Mouse (Mus musculus): ENCODE measurements around the gene Ankrd1. TPM values are rescaled to one million over a fixed set of nuclear protein-coding genes. Genes with fewer than 3 reads are reported as not detected.

Gene Ankrd1
- 0.21 and 0.32 TPM in 2 replicates for polyA plus RNA-seq (2012; rRNA removed)

DNA sequence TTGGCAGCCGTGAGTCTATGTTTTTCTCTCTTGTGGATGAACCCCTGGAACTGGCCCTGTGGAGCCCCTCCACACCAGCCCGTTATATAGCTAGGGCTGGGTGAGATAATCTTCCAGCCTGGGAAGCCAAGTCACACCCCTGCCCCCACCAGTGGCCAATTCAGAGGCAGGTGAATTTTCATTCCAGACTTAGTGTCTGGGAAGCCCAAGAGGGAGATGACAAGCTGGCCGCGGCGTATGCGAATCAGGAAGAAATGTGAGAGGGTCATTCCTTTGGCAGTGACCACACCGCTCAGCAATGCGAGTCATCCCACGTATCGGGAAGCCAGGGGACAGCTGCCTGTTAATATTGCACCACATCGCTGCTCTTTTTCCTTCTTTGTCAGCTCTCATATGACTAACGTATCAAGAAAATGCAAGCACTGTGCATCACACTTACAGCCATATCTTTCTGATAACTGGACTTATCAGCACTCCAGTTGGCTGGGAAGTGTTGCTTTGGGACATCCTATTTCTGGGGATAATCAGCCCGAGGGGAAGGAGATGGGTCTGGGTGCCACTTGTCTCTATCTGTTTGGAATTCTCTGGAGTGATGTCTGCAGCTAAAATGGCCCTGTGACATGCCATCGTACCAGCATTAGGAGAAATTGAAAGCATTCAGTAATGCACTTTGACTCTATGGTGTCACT, at the start of gene Ankrd1:
Ankrd1 (minus strand) TSS at position 317 of the 689 bp plus-strand sequence.

DNA sequence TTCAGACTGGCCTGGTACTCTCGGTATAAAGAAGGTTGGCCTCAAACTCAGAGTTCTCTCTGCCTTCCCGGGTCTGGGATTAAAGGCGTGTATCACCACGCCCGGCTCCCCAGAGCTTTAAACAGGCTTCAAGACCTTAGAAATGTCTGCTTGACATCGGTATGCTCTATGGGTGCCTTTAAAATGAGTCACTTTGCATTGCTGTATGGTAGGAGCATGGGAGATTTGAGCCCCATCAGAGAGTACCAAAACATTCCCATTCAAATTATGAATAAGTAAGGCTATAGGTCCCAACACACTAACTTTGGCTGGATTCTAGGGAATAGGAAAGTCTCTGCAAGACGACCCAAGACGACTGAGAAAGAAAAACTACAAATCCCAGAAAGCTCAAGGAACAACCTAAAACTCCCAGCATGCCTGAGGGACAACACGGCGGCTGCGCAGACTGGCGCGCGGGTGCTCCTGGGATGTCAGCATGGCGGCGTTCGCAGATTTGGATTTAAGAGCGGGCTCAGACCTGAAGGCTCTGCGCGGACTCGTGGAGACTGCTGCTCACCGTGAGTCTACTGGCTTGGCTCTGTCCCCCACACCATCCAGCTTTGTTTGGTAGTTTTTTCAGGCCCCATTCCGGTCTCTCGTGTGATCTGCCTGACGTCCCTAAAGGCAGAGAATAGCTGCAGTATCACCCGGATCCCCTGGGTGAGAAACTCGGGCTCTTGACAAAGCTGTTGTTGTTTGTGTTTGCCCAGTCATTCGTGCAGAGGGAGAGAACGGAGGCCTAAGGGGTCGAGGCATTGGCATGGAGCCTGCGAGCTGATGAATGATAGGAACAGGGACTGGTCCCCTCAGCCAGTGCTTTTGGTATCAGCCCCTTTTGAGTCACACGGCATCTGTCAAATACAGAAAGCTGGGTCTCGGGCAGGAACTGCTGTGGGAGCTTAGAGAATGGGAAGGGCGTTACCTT, 36.4 kb downstream of the Ankrd1 start, which contains the start of gene Rpp30:
Rpp30 (plus strand) TSS at position 455 of the 964 bp plus-strand sequence.

Other genes with a start within 250 kb of the Ankrd1 start
- 0.23 and 0.54 TPM in 2 replicates for gene Htr7, start 62.6 kb downstream of the Ankrd1 start, polyA plus RNA-seq (2012; rRNA removed)
- 0.61 and 0.71 TPM in 2 replicates for gene Rpp30, start 36.4 kb downstream of the Ankrd1 start, polyA plus RNA-seq (2012; rRNA removed)
- 5.7 and 6.6 TPM in 2 replicates for gene Pcgf5, start 228.2 kb upstream of the Ankrd1 start, polyA plus RNA-seq (2012; rRNA removed)